Mouse (Mus musculus) kidney, postnatal 36 days (tissue): Measurements from ENCODE around the gene Gnptab.
A peak's percentile ranks its signal among the peaks of the same experiment; 100 is the strongest.

Experiments
- DNase-seq, 2 experiments: peaks; one replicate each; pipeline ENCODE4 v3.0.0; 2021 to 2022; ENCODE audit warnings: mixed read lengths in 2 of 2

Gene Gnptab

DNA sequence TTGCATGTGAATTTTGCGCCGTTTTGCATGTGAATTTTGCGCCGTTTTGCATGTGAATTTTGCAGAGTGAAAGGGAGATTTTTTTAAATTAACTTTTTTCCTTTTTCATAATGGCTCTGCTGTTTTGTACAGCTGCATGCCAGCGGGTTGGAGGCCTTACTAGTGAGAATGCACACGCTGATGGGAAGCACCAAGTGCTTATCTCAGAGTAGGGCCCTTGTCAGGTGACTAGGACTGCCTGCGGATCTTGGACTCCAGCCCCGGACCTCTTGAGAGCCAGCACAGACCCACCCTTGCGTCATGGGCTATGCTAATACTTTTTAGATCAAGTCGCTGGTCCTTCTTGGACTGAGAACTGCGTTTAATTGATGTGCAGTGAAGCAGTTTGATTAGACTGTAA lies 1.1 kb downstream of the Gnptab start:
- peak; percentile 52 to 65 for DNase-seq

DNA sequence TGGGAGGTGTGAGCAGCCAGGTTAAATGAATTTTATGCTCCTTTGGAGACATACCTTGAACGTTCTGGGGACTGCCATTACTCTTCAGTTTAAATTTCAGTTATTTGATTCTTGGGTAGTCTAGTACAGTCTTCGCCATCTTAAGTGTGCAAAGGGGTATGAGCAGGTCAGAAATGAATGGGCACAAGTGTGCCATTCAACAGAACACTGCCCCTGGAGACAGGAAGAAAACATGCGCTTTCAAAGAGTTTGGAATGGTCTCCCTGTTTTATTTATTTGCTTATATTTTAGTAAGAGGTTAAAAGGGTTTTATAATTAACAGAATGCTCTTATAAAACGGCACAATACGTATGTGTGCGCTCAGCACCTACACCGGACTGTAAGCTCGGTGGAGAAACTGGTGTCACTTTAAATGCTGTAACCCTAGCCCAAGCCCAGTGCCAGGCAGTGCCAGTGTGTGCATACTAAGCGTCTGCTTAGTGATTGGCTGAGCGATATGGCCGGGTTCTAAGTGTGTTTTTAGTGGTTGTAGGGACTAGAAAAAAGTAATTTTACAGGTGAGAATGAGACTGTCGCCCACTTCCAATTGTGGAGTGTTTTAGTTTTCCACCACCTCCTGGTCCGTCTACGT lies 1.6 kb downstream of the Gnptab start:
- DNase-seq = peak; percentile 46 to 49

DNA sequence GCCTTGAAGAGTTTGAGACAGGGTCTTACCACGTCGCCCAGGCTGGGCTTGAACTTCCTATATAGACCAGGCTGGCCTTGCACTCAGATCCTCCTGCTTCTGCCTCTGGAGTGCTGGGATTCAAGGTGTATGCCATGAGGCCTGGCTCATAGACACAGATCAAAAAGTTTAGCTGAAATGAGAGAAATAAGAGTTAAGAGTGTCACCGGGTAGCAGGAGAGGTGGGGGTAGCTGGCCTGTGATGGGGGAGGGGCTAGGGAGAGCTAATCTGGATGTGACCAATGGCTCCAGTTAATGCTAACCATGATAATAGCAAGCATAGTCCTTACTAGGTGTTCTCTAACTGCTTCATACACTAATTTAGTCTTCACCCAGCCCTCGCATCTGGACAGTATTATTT lies 2.4 kb downstream of the Gnptab start:
- no peak for DNase-seq

DNA sequence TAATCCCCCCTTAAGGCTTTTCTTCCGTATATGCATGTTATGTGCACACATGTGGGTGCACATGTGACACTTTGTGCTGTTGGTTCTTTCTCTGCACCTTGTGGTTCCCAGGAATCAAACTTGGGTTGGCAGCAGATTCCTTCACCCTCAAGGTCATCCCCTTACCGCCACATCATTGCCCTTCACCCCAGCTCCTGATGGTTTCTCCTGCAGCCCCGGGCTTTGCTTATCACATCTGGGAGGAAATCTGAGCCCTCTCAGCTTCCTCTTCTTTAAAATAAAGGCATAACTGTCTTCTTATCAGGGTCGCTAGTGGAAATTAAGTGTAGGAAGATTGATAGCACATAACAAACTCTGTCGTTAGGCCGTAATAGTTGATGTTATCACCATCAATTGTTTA lies 3.1 kb downstream of the Gnptab start:
- no peak for DNase-seq

DNA sequence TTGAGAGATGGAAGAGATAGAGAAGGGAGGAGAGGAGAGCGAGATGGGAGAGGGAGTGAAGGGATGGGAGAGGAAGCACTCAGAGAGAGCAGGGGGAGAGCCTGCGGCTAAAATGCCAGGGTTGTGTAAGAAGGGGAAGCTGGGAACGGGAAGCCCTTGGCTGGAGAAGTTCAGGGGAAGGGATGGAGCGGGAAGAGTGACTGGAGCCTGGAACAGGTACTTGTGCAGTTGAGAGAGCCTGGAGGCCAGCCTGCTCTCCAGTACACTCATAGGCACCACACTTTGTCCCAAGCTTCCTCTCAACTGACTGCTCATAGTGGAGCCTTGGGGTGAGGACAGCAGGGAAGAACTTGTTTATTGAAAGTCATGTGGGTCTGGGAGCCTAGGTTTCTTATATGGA lies 4.5 kb downstream of the Gnptab start:
- no peak for DNase-seq

DNA sequence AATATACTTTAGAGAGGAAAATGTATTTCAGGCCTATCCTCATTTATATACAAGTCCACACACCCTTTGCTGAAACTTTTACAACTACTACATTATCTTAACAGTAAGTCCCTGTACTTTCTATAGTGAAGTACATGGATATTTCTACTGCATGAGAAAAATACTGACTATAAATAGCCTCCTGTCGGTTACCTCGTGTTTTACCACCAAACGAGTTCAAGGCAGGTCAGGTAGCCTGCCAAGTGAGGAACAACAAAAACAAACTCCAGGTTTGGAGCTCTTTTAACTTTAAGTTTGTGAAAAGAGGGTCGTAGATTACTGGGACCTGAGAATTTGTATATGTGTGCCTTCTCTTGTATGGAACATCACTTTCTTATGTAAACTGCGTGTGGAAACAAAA lies 5.1 kb downstream of the Gnptab start:
- peak in 1 of 2 experiments; percentile 29 for DNase-seq

DNA sequence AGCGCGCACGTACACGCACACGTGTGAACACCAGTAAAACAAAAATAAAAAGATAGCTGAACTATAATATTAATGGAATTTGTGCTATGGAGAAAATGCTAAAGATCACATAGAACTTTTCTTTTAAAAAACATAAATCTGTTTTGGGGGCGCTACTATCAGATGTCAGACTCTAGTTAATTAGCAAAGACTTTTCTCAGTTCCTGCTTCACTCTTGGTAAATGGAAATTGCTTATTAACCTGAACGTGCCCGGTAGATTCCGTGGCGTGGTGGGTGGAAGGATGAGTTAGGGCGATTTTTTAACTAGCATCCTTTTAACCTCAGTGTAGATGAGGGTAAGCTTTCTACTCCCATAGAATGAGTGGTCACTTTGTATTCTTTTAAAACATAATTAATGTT lies 6.4 kb downstream of the Gnptab start:
- no peak for DNase-seq

DNA sequence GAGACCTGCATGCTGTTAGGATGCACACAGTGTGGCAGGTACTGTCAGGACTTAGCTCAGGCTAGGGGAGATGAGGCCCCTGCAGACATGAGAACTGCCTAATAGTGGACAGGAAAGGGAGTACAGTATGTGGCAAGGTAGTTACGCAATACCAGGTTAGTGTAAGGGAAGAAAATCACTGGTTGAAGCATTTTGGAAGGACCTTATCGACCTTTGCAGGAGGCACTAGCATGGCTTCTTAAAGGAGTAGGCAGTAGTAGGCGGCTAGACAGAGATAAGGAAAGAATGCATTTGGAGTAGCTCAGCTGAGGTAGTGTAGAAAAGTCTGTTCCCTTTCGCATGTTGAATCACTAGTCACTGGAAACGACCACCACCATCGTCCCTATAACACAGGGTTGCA lies 6.8 kb downstream of the Gnptab start:
- DNase-seq = peak in 1 of 2 experiments; percentile 31

DNA sequence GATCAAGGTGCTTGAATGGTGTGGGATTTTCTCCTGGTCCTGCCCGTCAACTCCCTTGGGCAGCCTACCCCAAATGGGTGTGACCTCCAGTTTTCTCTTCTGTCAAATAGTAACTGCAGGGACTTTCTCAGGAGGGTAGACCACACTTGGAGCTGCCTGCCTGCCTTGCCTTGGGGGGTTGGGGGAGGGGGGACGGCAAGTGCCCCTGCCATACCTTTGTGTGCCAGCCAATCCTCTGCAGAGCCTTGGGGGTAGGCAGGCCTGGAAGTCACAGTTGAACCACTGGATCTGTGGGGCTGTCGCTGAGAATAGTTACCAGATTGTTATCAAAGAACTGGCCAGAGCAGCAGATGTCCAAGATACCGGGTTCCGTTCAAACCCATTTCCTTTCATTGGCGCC lies 7.3 kb downstream of the Gnptab start:
- no peak for DNase-seq

DNA sequence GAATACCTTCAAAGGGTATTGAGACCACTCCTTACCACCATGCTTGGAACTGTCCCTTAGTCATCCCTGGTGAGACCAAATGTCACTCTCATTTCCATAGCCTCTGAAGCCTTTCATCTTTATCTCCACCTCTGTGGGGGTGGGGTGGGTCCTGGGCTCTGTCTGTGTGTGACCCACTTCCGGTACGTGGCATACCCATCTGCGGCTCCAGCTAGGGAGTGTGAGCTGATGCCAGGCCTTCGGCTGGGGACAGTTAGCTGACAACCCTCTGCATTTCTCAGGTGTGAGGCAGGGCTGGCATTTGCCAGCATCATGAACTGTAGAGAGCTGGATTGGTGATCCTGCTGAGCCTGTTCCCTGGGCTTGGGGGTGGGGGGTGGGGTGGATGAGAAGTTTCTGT lies 10.6 kb downstream of the Gnptab start:
- DNase-seq = no peak

DNA sequence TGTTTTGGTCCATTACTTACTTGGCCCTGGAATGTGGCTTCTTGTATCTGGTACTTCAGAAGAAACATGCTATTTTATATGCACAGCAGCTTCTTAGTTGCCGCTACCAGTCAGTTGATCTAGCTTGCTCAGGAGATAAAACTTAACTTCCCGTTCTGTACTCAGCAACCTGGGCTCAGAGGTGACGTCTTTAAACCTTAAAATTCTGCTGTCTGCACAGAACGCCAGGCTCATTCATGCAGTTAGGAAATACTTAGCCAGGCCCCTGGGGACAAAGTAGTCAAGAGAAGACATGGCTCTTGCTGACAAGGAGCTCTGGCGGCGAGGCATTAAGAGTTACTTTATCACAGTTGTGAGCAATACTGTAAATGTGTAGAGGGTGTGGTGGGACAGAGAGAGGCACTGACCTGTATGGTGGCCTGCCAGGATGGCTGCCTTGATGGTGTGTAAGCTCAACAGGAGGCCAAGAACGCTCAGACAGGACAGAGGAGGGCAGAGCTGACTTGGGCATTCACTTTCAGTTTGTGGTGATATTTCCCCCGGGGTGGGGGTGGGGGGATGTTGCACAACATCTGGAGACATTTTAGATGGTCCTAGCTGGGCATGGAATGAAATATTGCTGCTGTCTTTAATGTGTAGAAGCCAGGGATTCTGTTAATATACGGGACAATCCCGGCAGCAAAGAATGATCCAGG lies 11.3 kb downstream of the Gnptab start:
- DNase-seq = peak; percentile 42 to 49

DNA sequence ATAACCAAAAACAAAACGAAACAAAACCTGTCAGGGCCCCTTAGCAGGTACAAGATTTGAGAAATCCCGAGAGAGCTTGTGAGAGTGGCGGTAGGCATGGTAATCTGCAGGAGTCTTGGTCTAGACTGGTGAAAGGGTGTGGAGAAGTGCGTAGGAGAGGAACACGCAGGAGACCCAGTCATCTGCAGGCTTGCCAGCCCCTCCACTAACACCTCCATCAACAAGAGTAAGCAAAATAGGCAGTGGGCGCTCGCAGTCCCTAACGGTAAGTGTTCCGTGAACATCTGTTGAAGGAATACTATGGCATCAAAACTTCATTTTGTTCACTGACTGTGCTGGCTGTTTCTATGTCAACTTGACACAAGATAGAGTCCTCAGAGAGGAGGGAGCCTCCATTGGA lies 12.6 kb downstream of the Gnptab start:
- DNase-seq = no peak

DNA sequence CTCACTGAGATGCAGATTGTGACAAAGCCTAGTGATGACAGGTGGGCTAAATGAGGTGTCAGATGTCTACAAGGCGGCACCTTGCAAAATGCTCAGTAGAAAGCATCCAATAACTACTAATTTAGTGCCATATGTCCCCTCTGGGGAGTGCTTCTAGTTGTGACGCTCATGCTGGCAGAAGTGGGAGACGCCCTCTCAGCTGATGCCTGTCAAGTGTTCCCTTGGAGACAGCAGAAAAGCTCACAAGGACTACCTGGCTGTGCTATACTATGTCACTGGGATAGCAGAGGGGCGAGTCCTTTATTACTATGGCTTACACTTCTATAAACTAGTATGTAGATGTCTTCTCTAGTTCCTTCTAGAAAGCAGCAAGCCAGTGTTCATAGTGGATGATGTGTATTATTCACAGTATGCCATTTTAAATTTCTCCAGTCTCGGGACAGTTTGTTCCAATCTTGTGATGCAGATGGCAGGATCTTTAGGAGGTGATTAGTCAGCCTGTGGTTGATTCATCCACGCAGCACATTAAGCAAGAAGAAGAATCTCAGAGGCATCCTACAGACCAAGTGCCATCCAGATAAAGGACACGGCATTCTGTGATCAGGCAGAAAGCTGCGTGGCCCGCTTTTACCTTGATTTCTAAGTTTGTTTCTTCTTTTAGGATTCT lies 13.4 kb downstream of the Gnptab start:
- no peak for DNase-seq

DNA sequence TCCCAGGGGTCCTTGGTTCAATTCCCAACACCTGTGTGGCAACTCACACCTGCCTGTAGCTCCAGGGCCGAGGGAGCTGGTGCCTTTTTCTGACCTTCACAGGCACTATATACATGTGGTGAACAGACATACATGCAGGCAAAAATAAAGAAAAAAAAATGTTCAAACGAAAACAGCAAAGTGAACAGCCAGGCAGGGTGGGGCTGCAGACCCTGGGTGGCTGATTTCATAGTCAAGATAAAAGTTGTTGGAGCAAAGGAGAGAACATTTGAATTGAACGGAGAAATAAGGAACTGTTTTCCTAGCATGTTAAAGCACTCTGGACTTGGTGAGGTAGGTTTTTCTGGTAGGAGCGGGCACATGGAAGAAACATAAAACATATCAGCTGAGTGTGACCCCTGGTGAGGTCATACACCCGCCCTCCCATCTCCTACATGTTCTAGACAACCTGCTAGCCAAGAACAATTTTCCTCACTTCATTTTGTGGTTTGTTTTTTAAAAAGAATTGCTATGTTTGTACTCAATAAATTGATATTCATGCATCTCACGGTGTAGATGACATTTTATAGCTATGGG lies 19.8 kb downstream of the Gnptab start:
- no peak for DNase-seq

DNA sequence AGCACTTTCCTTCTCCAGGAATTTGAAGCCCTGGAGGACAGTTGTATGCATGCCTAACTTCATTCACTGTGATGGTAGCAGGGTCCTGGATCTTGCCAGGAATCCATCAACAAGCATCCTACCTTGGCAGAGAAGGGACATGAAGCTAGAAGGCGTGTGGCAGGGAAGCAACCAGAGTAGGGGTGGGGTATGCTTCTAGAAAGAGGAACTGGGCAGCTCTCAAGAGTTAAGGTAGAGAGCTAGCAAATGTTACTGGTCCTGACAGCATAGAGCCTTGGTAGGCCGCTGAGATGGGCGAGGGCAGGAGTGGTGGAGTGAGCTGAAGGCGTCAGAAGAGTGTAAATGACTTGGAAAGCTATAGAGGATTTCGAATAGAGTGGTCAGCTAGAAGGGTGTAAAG lies 20.3 kb downstream of the Gnptab start:
- DNase-seq = no peak

DNA sequence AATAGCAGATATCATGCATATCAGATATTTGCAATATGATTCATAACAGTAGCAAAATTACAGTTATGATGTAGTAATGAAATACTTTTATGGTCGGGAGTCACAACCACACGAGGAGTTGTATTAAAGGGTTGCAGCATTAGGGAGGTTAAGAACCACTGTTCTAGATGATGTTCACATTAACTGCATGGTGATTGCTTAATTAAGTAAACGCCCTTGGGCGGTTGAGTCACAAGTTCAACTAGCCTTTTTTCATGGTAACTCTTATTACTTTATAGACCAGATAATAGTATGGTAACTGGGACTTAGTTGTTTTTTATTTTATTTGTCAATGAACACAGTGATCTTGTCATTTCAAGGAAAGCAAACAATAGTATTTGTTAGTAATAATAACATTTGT lies 24.1 kb downstream of the Gnptab start:
- DNase-seq = no peak

DNA sequence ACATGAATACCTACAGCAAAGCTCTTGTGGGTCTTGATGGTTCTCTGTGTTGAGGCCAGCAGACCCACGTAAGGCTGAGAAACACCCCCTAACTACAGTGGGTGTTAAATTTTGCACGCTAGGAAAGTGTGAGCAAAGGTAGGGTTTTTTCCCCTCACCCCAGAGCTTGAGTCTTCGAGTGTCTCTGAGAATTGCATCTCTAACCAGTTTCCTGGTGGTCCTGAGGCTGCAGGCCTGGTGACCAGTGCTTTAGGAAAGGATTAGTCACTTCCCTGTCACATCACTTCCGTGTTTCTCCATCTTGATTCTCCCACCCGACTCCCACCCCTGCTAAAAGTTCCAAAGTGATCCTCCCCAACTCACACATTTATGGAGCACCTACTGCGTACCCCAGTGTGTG lies 25.3 kb downstream of the Gnptab start:
- DNase-seq = no peak

DNA sequence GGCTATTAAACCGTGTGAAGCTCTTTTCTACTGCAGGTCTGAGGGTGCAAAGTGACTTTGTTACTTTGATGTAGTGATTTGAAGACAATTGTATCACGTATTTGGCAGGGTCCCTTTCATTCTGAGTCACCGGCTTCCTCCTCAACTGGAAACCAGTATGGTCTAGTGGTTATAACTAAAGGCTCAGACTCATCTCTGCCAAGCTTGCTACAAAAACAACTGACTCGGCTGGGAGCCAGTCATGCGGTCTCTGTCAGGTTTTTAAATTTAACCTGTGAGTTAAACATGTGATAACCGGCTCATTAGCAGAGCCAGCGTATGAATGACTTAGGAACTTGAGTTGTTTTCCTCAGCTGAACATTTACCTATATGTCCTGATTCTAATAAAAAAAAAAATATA lies 26.9 kb downstream of the Gnptab start:
- DNase-seq = peak; percentile 42 to 51

DNA sequence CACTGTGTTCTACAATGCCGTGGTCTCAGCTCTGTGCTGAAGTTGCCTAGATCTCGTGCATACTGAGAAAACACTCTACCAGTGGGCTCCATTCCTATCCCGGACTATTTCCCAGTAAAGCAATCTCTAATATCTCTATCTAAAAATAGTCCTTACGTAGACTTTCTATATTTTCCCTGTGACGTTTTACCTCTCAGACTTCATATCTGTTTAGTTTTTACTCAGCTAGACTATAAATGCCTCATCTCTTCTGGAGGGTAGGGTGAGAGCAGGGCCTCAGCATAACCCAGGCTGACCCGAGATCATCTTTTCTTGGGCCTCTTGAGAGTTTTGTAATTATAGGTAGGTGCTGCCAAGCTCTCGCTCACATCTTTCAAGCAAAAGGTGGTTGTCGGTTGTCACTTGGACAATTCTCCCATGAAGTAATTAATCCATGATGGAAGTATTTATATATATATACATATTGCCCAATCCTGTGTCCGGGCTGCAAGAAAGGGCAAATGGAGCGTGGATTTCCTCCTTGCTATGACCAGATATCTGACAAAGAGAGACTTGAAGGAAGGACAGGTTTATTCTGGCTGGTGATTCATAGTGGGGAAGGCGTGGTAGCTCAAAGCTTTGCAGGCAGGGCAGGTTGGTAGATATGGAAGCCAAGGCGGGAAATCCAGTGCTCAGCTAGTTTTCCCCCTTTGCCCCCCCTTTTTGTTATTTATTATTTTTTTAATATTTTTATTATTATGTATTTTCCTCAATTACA lies 29.1 kb downstream of the Gnptab start:
- no peak for DNase-seq

DNA sequence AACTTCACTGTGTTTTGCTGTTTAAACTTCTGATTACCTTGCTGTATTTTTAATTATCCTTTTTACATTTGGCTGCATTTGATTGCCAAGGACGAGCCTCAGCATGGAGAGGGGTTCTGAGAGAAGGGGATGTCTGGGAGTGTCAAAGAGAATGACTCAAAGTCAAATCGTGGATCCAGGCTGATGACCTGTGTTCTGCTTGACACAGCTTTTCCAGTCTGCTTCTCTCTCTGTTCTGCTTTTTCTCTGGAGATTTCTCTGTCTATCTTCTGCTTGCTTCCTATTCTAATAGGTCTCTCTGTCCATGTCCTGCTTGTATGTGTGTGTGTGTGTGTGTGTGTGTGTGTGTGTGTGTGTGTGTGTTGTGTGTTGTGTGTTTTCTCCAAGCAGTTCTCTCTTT lies 30.8 kb downstream of the Gnptab start:
- DNase-seq = no peak

DNA sequence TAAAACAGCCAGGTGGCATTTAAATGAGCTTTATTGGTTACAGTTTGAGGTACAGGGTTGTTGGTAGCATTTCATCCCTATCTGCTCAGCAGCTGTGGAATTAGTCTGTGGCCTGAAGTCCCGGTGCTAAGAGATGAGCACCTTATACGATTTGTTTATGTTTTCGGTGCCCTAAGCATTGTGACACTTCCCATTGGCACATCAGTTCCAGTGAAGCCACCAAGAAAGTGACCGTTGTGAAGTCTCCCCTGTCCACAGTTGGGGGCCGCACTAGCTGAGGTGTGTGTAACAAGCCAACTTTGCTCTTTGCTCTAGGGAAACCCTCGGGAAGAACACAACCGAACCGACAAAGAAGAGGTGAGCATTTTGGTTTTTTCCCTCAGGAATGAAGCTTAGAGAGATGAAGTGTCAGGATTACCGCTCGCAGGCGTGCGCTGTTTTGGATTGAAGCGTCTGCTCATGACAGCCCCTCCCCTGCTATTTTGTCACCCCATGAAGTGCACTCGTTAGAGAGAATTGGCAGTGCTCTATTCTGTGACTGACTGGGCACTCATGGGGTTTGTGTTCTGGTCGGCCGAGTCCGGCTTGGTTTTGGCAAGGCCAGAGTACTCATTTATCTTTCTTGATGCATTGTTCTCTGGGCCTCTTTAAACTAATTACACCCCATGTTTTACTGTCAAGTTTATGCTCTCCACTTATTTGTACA lies 33.5 kb downstream of the Gnptab start:
- no peak for DNase-seq

DNA sequence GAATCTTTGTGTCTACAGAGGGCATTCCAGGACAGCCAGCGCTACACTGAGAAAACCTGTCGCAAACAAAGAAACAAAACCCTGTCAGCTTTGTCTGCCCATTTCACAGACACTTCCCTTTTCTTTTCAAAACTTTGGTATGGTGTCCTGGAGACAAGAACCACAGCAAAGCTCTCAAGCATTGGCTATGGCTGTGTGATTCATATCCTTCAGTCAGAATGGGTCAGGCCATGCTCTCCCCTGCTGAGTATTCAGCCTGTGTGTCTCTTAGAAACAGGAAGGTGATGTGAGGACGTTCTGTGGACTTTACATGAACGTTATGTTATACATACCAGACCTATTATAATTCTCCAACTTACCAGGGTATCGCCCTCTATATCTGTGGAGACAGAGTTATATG lies 38.8 kb downstream of the Gnptab start:
- no peak for DNase-seq

DNA sequence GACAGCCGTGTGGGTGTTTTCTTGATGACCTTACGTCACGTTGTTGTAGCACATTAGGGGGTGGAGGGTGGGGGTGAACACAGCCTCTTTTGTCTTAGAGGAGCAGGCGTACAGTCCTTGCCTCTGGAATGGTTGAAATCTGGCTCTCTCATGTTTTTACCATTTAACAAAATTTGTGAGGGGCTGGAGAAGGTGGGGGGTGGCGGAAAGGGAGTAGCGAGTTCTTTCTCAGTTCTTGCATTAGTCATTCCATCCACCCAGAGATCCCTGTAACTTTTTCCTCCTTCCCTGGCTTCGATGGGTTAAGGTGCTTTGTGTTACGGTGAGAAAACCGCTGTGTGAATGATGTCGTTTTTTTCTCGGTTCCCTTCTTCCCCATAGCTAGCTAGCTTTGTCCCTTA lies 41.2 kb downstream of the Gnptab start:
- DNase-seq = no peak
